Mouse (Mus musculus): ENCODE results near the gene Plvap.

DNA sequence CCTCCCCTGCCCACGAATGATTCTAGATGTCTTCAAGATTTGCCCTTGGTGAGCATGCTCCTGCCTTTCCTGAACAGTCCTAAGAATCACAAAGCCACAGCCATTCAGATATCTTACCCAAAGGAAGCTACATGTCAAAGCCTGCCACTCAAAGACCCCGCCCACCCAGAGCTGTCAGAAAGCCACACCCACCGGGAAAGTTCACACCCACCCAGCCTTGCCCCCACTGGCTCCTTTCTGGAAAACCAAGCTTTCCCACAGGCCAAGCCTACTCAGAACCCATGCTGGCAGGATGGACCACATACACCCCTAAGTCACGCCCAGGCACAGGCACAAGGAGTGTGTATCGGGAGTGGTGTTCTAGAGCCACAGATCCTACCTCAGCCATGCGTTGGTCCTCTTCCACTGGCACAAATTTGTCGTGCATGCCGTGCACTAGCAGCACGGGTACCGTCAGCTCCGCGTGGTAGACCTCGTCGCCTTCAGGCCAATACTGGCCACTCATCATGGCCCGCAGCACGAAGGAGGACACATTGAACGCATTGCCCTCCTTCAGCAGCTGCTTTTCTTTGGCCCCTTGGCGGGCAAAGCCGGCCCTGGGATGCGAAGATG is 53.8 kb downstream of the Plvap start:
- TF ChIP-seq POLR2A (IDR thresholded peaks at IDR 0.05; ENCODE audit: insufficient read depth, low read depth, low read length) (no peak), CTCF (IDR thresholded peaks at IDR 0.05) (no peak), EP300 (IDR thresholded peaks at IDR 0.05; ENCODE audit: insufficient read depth, low read depth, low read length) (no peak)
